Mouse (Mus musculus) MEL (cell line): ENCODE data around the gene Tigit. TPM values are rescaled to one million over a fixed set of nuclear protein-coding genes. Genes with fewer than 3 reads are reported as not detected.

Experiments used
- DNase-seq: peaks from one replicate; pipeline ENCODE4 v3.0.0; 2011; ENCODE audit warnings: low read depth, low spot score
- H3K27ac ChIP-seq: 2 replicates; pipeline ENCODE4 v1.5.1; 2012; ENCODE audit warnings: low read depth, mild to moderate bottlenecking, control low read depth, low read length, moderate library complexity; ENCODE audit not compliant: control insufficient read depth
- H3K27me3 ChIP-seq, 2 experiments: fragments of 150-350 bp in 1 of 2; sonication (generic) in 1 of 2; 2 replicates each; pipeline ENCODE4 v1.6.1; 2012; ENCODE audit warnings: low read length in 2 of 2, mild to moderate bottlenecking in 2 of 2, improper control_type of control experiment in 1 of 2, moderate library complexity in 1 of 2; ENCODE audit not compliant: insufficient read depth in 2 of 2, control insufficient read depth in 1 of 2
- H3K36me3 ChIP-seq, 2 experiments: 2 replicates each; pipeline ENCODE4 v1.6.1; 2012 to 2014; ENCODE audit warnings: low read length in 2 of 2, improper control_type of control experiment in 1 of 2, inconsistent platforms in 1 of 2, mild to moderate bottlenecking in 1 of 2; ENCODE audit not compliant: insufficient read depth in 2 of 2, control insufficient read depth in 1 of 2
- H3K4me1 ChIP-seq, 2 experiments: fragments of 150-350 bp in 1 of 2; sonication (generic) in 1 of 2; 2 replicates each; pipeline ENCODE4 v1.6.1; 2012; ENCODE audit warnings: low read length in 2 of 2, improper control_type of control experiment in 1 of 2, mild to moderate bottlenecking in 1 of 2; ENCODE audit not compliant: insufficient read depth in 2 of 2, control insufficient read depth in 1 of 2
- H3K4me3 ChIP-seq, 2 experiments: fragments of 150-350 bp in 1 of 2; sonication (generic) in 1 of 2; 2 replicates each; pipeline ENCODE4 v1.5.1; 2012; ENCODE audit warnings: low read depth in 2 of 2, low read length in 2 of 2, mild to moderate bottlenecking in 2 of 2, moderate library complexity in 2 of 2, control low read depth in 1 of 2, improper control_type of control experiment in 1 of 2; ENCODE audit not compliant: control insufficient read depth in 1 of 2, insufficient read depth in 1 of 2
- H3K79me2 ChIP-seq: 2 replicates; pipeline ENCODE4 v1.6.1; 2012; ENCODE audit warnings: mild to moderate bottlenecking, low read length, moderate library complexity; ENCODE audit not compliant: control insufficient read depth, poor library complexity, insufficient read depth
- H3K9ac ChIP-seq: 2 replicates; pipeline ENCODE4 v1.6.1; 2012; ENCODE audit warnings: low read depth, mild to moderate bottlenecking, control low read depth, low read length, moderate library complexity; ENCODE audit not compliant: control insufficient read depth, poor library complexity, severe bottlenecking
- H3K9me3 ChIP-seq: fragments of 150-350 bp; sonication (generic); replicated peaks from 2 replicates; pipeline ENCODE4 v1.6.1; 2012; ENCODE audit warnings: mild to moderate bottlenecking, low read length, improper control_type of control experiment, moderate library complexity; ENCODE audit not compliant: insufficient read depth
- CTCF ChIP-seq, 3 experiments: IDR thresholded peaks in 2 of 3; conservative IDR thresholded peaks in 1 of 3; 2 replicates each; pipeline ENCODE4 v1.5.1; 2011 to 2012; ENCODE audit warnings: low read length in 3 of 3, low read depth in 2 of 3, mild to moderate bottlenecking in 2 of 3, improper control_type of control experiment in 1 of 3, inconsistent platforms in 1 of 3, mixed read lengths in 1 of 3, moderate library complexity in 1 of 3; ENCODE audit not compliant: control insufficient read depth in 1 of 3, insufficient read depth in 1 of 3, poor library complexity in 1 of 3, severe bottlenecking in 1 of 3
- ELF1 ChIP-seq: IDR thresholded peaks from 2 replicates; pipeline ENCODE4 v1.6.1; 2014; ENCODE audit warnings: low read depth, mild to moderate bottlenecking, inconsistent platforms, low read length, improper control_type of control experiment, moderate library complexity
- KAT2A ChIP-seq: conservative IDR thresholded peaks from 2 replicates; pipeline ENCODE4 v1.6.1; 2012; ENCODE audit warnings: low read depth, low read length, improper control_type of control experiment, inconsistent platforms
- MAFK ChIP-seq: IDR thresholded peaks from 2 replicates; pipeline ENCODE4 v1.6.1; 2011; ENCODE audit warnings: low read depth, mild to moderate bottlenecking, low read length, improper control_type of control experiment, borderline replicate concordance
- MAX ChIP-seq: IDR thresholded peaks from 2 replicates; pipeline ENCODE4 v1.6.1; 2011; ENCODE audit warnings: low read length, improper control_type of control experiment
- MEF2A ChIP-seq: IDR thresholded peaks from 2 replicates; pipeline ENCODE4 v1.6.1; 2014; ENCODE audit warnings: low read depth, mild to moderate bottlenecking, inconsistent platforms, low read length, improper control_type of control experiment; ENCODE audit not compliant: poor library complexity, insufficient replicate concordance, severe bottlenecking; ENCODE audit errors: extremely low read depth
- MXI1 ChIP-seq: IDR thresholded peaks from 2 replicates; pipeline ENCODE4 v1.6.1; 2011; ENCODE audit warnings: mild to moderate bottlenecking, low read depth, low read length, improper control_type of control experiment
- NELFE ChIP-seq: IDR thresholded peaks from 2 replicates; pipeline ENCODE4 v1.6.1; 2011; ENCODE audit warnings: low read depth, low read length, improper control_type of control experiment
- POLR2A ChIP-seq, 2 experiments: IDR thresholded peaks; 2 replicates each; pipeline ENCODE4 v1.6.1; 2011 to 2012; ENCODE audit warnings: low read length in 2 of 2, mild to moderate bottlenecking in 2 of 2, control low read depth in 1 of 2, improper control_type of control experiment in 1 of 2, low read depth in 1 of 2, moderate library complexity in 1 of 2; ENCODE audit not compliant: control insufficient read depth in 1 of 2, insufficient read depth in 1 of 2, poor library complexity in 1 of 2
- RCOR1 ChIP-seq: IDR thresholded peaks from 2 replicates; pipeline ENCODE4 v1.6.1; 2012; ENCODE audit warnings: low read depth, mild to moderate bottlenecking, inconsistent platforms, low read length, improper control_type of control experiment
- SMC3 ChIP-seq: IDR thresholded peaks from 2 replicates; pipeline ENCODE4 v1.6.1; 2011; ENCODE audit warnings: low read depth, low read length, improper control_type of control experiment
- TBP ChIP-seq: IDR thresholded peaks from 2 replicates; pipeline ENCODE4 v1.8.0; 2011; ENCODE audit warnings: low read depth, low read length, improper control_type of control experiment
- TCF12 ChIP-seq: IDR thresholded peaks from 2 replicates; pipeline ENCODE4 v1.6.1; 2014; ENCODE audit warnings: low read depth, mild to moderate bottlenecking, inconsistent platforms, low read length, improper control_type of control experiment, moderate library complexity
- USF1 ChIP-seq: IDR thresholded peaks from 2 replicates; pipeline ENCODE4 v1.6.1; 2014; ENCODE audit warnings: low read depth, mild to moderate bottlenecking, inconsistent platforms, low read length, improper control_type of control experiment, moderate library complexity
- ZC3H11A ChIP-seq: IDR thresholded peaks from 2 replicates; pipeline ENCODE4 v1.6.1; 2012; ENCODE audit warnings: low read depth, mild to moderate bottlenecking, inconsistent platforms, low read length, improper control_type of control experiment
- ZKSCAN1 ChIP-seq: IDR thresholded peaks from 2 replicates; pipeline ENCODE4 v1.6.1; 2012; ENCODE audit warnings: low read depth, mild to moderate bottlenecking, inconsistent platforms, low read length, improper control_type of control experiment, moderate library complexity
- ZNF384 ChIP-seq: IDR thresholded peaks from 2 replicates; pipeline ENCODE4 v1.6.1; 2012; ENCODE audit warnings: low read depth, mild to moderate bottlenecking, inconsistent platforms, low read length, improper control_type of control experiment
- polyA plus RNA-seq, 2 experiments: library from polyadenylated mRNA; stranded (reverse) in 1 of 2; unstranded in 1 of 2; fragments of >175 nt in 1 of 2; fragments of >200 nt in 1 of 2; gene quantifications; 2 replicates each; pipeline versions ENCODE4 v1.2.1 to v1.2.4; 2012; ENCODE audit warnings: low replicate concordance in 2 of 2, low read depth in 1 of 2; ENCODE audit not compliant: insufficient read length in 2 of 2, insufficient read depth in 1 of 2, missing spikeins in 1 of 2
- total RNA-seq: library from RNA; depleted of rRNA; stranded (reverse); fragments of 300-350 nt; gene quantifications from 2 replicates; pipeline ENCODE4 v1.2.3, GENCODE M21; 2012

The Tigit gene
- total and polyA plus RNA-seq, 3 experiments: 0.39 to 7.5 TPM; not detected in 1

DNA sequence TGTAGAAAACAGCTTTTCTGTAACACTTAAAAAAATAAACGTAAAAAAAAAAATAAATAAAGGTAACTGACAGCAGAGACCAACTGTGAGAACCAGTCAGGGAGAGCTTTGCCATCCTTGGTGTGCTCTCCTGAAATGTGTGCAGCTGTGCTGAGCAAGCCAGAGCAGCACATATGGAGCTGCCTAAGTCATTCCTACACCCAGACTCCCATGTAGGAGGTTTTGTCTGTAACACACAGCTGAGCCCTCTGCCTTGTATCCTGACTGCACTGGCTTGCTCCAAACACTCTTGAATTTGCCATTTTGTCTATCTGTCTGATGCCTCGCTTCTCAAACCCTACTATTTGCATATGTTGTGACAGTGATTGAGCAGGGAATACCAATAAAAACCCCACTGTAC lies 27.0 kb upstream of the Tigit start (continued):
- TF ChIP-seq ZC3H11A (no peak), USF1 (no peak), TCF12 (no peak), CTCF (IDR thresholded peaks at IDR 0.05 in 2 of 3, conservative IDR thresholded peaks at IDR 0.05 in 1 of 3; ENCODE audit: control insufficient read depth in 1 of 3, insufficient read depth in 1 of 3, low read depth in 2 of 3, low read length in 3 of 3, poor library complexity in 1 of 3, severe bottlenecking in 1 of 3) (no peak)

GRCm38 (mm10) chr16:43690211-43690690 lies 26.3 kb upstream of the Tigit start:
- H3K4me1 ChIP-seq: peaks cover 2 to 12% of the 10 kb centered on the region in 2 experiments
- H3K36me3 ChIP-seq: peaks cover 0 to 6% of the 10 kb centered on the region in 2 experiments; a peak in 2 of 4 replicates
- no peak overlapping the region for H3K9ac ChIP-seq
- TF ChIP-seq NELFE: no peak
- no peak for TF ChIP-seq CTCF (IDR thresholded peaks at IDR 0.05 in 2 of 3, conservative IDR thresholded peaks at IDR 0.05 in 1 of 3; ENCODE audit: control insufficient read depth in 1 of 3, insufficient read depth in 1 of 3, low read depth in 2 of 3, low read length in 3 of 3, poor library complexity in 1 of 3, severe bottlenecking in 1 of 3)
- no peak for TF ChIP-seq RCOR1
- no peak for TF ChIP-seq TBP
- no peak for TF ChIP-seq MEF2A
- no peak for TF ChIP-seq MAX
- TF ChIP-seq ELF1: no peak
- TF ChIP-seq MAFK: no peak
- TF ChIP-seq POLR2A (IDR thresholded peaks at IDR 0.05; ENCODE audit: control insufficient read depth in 1 of 2, insufficient read depth in 1 of 2, low read depth in 1 of 2, low read length in 2 of 2, poor library complexity in 1 of 2): no peak
- no peak for TF ChIP-seq ZKSCAN1
- TF ChIP-seq SMC3: no peak
- TF ChIP-seq ZNF384: no peak
- TF ChIP-seq MXI1: no peak
- TF ChIP-seq TCF12: no peak
- H3K27me3 ChIP-seq: no peaks in the 10 kb centered on the region
- no peaks in the 10 kb centered on the region for H3K9me3 ChIP-seq
- no peak for DNase-seq
- H3K27ac ChIP-seq: no peak overlapping the region
- H3K79me2 ChIP-seq: no peaks in the 10 kb centered on the region
- H3K4me3 ChIP-seq: no peak overlapping the region

GRCm38 (mm10) chr16:43687968-43688367 lies 24.0 kb upstream of the Tigit start:
- no peaks in the 10 kb centered on the region for H3K27me3 ChIP-seq
- peaks cover 0 to 2% of the 10 kb centered on the region in 2 experiments; a peak in 1 of 4 replicates for H3K36me3 ChIP-seq
- no peak overlapping the region for H3K27ac ChIP-seq
- no peak overlapping the region for H3K4me3 ChIP-seq
- H3K9me3 ChIP-seq: no peaks in the 10 kb centered on the region
- no peaks in the 10 kb centered on the region for H3K79me2 ChIP-seq
- DNase-seq: peak; percentile 37
- H3K4me1 ChIP-seq: peaks cover 0 to 3% of the 10 kb centered on the region in 2 experiments; a peak in 1 of 4 replicates
- no peak overlapping the region for H3K9ac ChIP-seq
- TF ChIP-seq KAT2A (no peak), ZC3H11A (no peak), MAFK (peak; percentile 92), MEF2A (no peak)
